Mouse (Mus musculus): ENCODE results near the gene Gm12355. TPM values are rescaled to one million over a fixed set of nuclear protein-coding genes. Genes with fewer than 3 reads are reported as not detected.
"Not testable (repeated sequence)": the region's sequence is repeated elsewhere in the genome, so short reads cannot be mapped to it uniquely, and the experiment has no call there.

Gene Gm12355
- total RNA-seq, 2 experiments from 2014 or later: 1.1 to 1.4 TPM

GRCm38 (mm10) chr11:98606763-98607162 is 18.7 kb downstream of the Gm12355 start:
- peak; percentile 65; the same call in 1 of the 2 replicates for ATAC-seq (replicated peaks; ENCODE audit: low FRiP score, low TSS enrichment, poor library complexity, severe bottlenecking)

- not testable (repeated sequence) for ATAC-seq (replicated peaks; ENCODE audit: low FRiP score, low TSS enrichment, poor library complexity, severe bottlenecking)
These were observed 20.6 kb downstream of the Gm12355 start for GRCm38 (mm10) chr11:98604911-98605310.

- no peak for ATAC-seq (replicated peaks; ENCODE audit: low FRiP score, low TSS enrichment, poor library complexity, severe bottlenecking)
These were observed 21.5 kb downstream of the Gm12355 start for GRCm38 (mm10) chr11:98603953-98604352.

GRCm38 (mm10) chr11:98602090-98602690 is 23.3 kb downstream of the Gm12355 start:
- ATAC-seq (replicated peaks; ENCODE audit: low FRiP score, low TSS enrichment, poor library complexity, severe bottlenecking): peak; percentile 58

- ATAC-seq (replicated peaks; ENCODE audit: low FRiP score, low TSS enrichment, poor library complexity, severe bottlenecking): 0 out of 2 replicates have a peak, but pooled peaks have one; percentile 17
These were observed 26.2 kb downstream of the Gm12355 start for GRCm38 (mm10) chr11:98599291-98599690.

- peak; percentile 6; the same call in 1 of the 2 replicates for ATAC-seq (replicated peaks; ENCODE audit: low FRiP score, low TSS enrichment, poor library complexity, severe bottlenecking)
These were observed 26.6 kb downstream of the Gm12355 start for GRCm38 (mm10) chr11:98598851-98599290.

GRCm38 (mm10) chr11:98597991-98598390 is 27.5 kb downstream of the Gm12355 start, which contains the start of gene Lrrc3c:
Gene Lrrc3c (plus strand): TSS chr11:98598291.
- no peak for ATAC-seq (replicated peaks; ENCODE audit: low FRiP score, low TSS enrichment, poor library complexity, severe bottlenecking)

- ATAC-seq (replicated peaks; ENCODE audit: low FRiP score, low TSS enrichment, poor library complexity, severe bottlenecking): peak; percentile 61
These were observed 28.1 kb downstream of the Gm12355 start for GRCm38 (mm10) chr11:98597363-98597762.

GRCm38 (mm10) chr11:98595955-98596354 is 29.5 kb downstream of the Gm12355 start:
- no peak for ATAC-seq (replicated peaks; ENCODE audit: low FRiP score, low TSS enrichment, poor library complexity, severe bottlenecking)

GRCm38 (mm10) chr11:98595473-98595872 is 30.0 kb downstream of the Gm12355 start:
- ATAC-seq (replicated peaks; ENCODE audit: low FRiP score, low TSS enrichment, poor library complexity, severe bottlenecking): no peak

- no peak for ATAC-seq (replicated peaks; ENCODE audit: low FRiP score, low TSS enrichment, poor library complexity, severe bottlenecking)
These were observed 30.4 kb downstream of the Gm12355 start for GRCm38 (mm10) chr11:98595021-98595420.

GRCm38 (mm10) chr11:98590548-98591445 is 34.7 kb downstream of the Gm12355 start:
- ATAC-seq (replicated peaks; ENCODE audit: low FRiP score, low TSS enrichment, poor library complexity, severe bottlenecking): no peak

- ATAC-seq (replicated peaks; ENCODE audit: low FRiP score, low TSS enrichment, poor library complexity, severe bottlenecking): no peak
These were observed 36.2 kb downstream of the Gm12355 start for GRCm38 (mm10) chr11:98589306-98589705.

- ATAC-seq (replicated peaks; ENCODE audit: low FRiP score, low TSS enrichment, poor library complexity, severe bottlenecking): no peak
These were observed 36.6 kb downstream of the Gm12355 start for GRCm38 (mm10) chr11:98588833-98589281.

GRCm38 (mm10) chr11:98587684-98588546 is 37.5 kb downstream of the Gm12355 start:
- ATAC-seq (replicated peaks; ENCODE audit: low FRiP score, low TSS enrichment, poor library complexity, severe bottlenecking): peak; percentile 79

- peak; percentile 63 for ATAC-seq (replicated peaks; ENCODE audit: low FRiP score, low TSS enrichment, poor library complexity, severe bottlenecking)
These were observed 38.4 kb downstream of the Gm12355 start, which contains the start of gene Ormdl3 for GRCm38 (mm10) chr11:98586892-98587563. Gene Ormdl3 (minus strand): TSS chr11:98587368.

- no peak for ATAC-seq (replicated peaks; ENCODE audit: low FRiP score, low TSS enrichment, poor library complexity, severe bottlenecking)
These were observed 39.2 kb downstream of the Gm12355 start for GRCm38 (mm10) chr11:98586087-98586891.

GRCm38 (mm10) chr11:98584629-98585177 is 40.8 kb downstream of the Gm12355 start:
- ATAC-seq (replicated peaks; ENCODE audit: low FRiP score, low TSS enrichment, poor library complexity, severe bottlenecking): no peak

Measured in megakaryocyte-erythroid progenitor cell, adult 5-6 weeks (primary cell).